Mouse (Mus musculus) stomach, embryonic 15.5 days (tissue): ENCODE data around the gene Crebbp. TPM values are rescaled to one million over a fixed set of nuclear protein-coding genes. Genes with fewer than 3 reads are reported as not detected.

Experiments used
- ATAC-seq: fragments of 200-750 bp; cut with Nextera tagmentation; 2 replicates; pipeline ENCODE4 v1.8.0; 2017; ENCODE audit warnings: low read depth, moderate number of reproducible peaks, moderate TSS enrichment; ENCODE audit not compliant: insufficient read depth, low FRiP score
- H3K27ac ChIP-seq: fragments of 300-500 bp; sonication (generic); 2 replicates; pipeline ENCODE4 v1.5.1; 2015; ENCODE audit warnings: mild to moderate bottlenecking, inconsistent platforms
- H3K27me3 ChIP-seq: fragments of 300-500 bp; sonication (generic); replicated peaks from 2 replicates; pipeline ENCODE4 v1.6.1; 2015; ENCODE audit warnings: inconsistent platforms
- H3K36me3 ChIP-seq: fragments of 300-500 bp; sonication (generic); 2 replicates; pipeline ENCODE4 v1.6.1; 2015; ENCODE audit warnings: inconsistent platforms
- H3K4me1 ChIP-seq: fragments of 300-500 bp; sonication (generic); 2 replicates; pipeline ENCODE4 v1.6.1; 2015; ENCODE audit warnings: inconsistent platforms
- H3K4me2 ChIP-seq: fragments of 300-500 bp; sonication (generic); 2 replicates; pipeline ENCODE4 v1.6.1; 2015; ENCODE audit warnings: mild to moderate bottlenecking, inconsistent platforms
- H3K4me3 ChIP-seq: fragments of 300-500 bp; sonication (generic); replicated peaks from 2 replicates; pipeline ENCODE4 v1.5.1; 2015; ENCODE audit warnings: inconsistent platforms
- H3K9ac ChIP-seq: fragments of 300-500 bp; sonication (generic); 2 replicates; pipeline ENCODE4 v1.6.1; 2015; ENCODE audit warnings: inconsistent platforms
- H3K9me3 ChIP-seq: fragments of 300-500 bp; sonication (generic); 2 replicates; pipeline ENCODE4 v1.6.1; 2016; ENCODE audit warnings: inconsistent platforms
- WGBS: fragments of 180-500 bp; shearing (Covaris S2); methylation state at CpG from one replicate; pipeline ENCODE4 v1.1.7; 2015; 5-methylcytosine and 5-hydroxymethylcytosine counted together
- polyA plus RNA-seq: library from polyadenylated mRNA; unstranded; fragments of >200 nt; fragmentation: Nextera tagmentation; extraction: Ambion mirVana; gene quantifications from 2 replicates; pipeline ENCODE4 v1.2.1, GENCODE M21; 2015

The Crebbp gene
- polyA plus RNA-seq, 1 experiment from 2014 or later, result 30.8 TPM

DNA sequence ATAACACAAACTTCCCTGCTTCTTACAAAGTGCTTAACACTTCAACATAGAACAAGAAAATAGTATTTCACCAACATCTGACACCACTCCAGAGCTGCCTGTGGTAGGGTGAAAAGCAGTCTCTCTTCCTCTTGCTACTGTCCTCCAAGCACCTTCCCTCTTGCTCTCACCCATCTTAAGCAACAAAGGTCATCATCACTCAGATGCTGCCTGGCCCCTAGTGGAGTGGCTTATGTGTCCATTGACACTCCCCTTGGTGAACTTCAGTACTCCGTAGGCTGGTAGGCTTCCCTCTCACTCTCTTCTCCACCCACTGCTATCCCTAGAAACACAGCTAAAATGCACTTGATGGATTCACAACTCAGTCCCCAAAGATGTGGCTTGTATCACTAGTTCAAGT, 3.5 kb downstream of the Crebbp start:
- Histone ChIP-seq H3K9ac (no peak overlapping the region), H3K4me1 (peaks cover 17% of the 10 kb centered on the region), H3K4me3 (no peak overlapping the region), H3K27ac (no peak overlapping the region), H3K4me2 (no peak overlapping the region), H3K36me3 (no peaks in the 10 kb centered on the region), H3K27me3 (no peaks in the 10 kb centered on the region), H3K9me3 (no peaks in the 10 kb centered on the region)
- ATAC-seq, result no peak
- WGBS, result 55% methylated on average over 1 of the region's 1 CpGs

DNA sequence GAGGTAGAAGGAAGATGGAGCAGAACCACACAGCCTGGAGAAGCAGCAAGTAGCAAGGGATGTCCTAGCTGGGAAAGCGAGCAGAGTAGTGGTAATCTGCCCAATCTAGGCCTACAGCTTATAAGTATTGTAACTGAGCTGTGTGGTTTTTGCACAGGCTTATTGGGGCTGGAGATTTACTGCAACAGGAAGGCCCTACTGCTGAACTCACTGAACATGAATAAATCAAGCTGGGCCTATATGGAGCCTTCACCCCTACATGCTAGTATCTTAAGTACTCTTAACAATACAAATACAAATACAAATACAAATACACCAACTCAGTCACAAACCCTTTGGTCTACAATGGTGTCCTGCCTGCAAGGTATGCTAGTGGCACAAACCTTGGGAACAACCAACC, 10.2 kb downstream of the Crebbp start:
- no peak for ATAC-seq
- Histone ChIP-seq H3K4me2 (no peak overlapping the region), H3K9me3 (no peaks in the 10 kb centered on the region), H3K4me1 (peaks cover 9% of the 10 kb centered on the region), H3K27me3 (no peaks in the 10 kb centered on the region), H3K4me3 (no peak overlapping the region), H3K9ac (no peak overlapping the region), H3K36me3 (no peaks in the 10 kb centered on the region), H3K27ac (no peak overlapping the region)
- WGBS, result 96% methylated on average over 1 of the region's 1 CpGs

DNA sequence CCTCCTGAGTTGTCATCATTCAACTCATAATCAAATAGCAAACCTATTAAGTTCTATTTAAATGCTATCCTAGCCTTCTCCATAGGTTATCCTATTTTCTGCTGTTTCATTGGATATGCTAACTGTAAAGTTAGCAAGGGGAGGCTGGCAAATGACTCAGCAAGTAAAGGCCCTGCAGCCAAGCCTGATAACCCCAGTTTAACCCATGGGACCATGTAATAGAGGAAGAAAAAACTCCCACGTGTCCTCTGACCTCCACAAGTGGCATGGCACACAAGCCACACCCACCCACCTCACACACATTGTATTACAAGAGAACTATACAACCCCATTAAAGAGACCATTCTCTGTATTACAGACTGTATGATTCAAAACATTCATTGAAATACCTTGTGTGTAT, 13.8 kb downstream of the Crebbp start:
- 23% methylated on average over 1 of the region's 1 CpGs for WGBS
- H3K36me3 ChIP-seq, result no peaks in the 10 kb centered on the region
- no peak overlapping the region for H3K4me2 ChIP-seq
- no peak overlapping the region for H3K27ac ChIP-seq
- H3K4me3 ChIP-seq, result no peak overlapping the region
- no peak for ATAC-seq
- H3K4me1 ChIP-seq, result peaks cover 9% of the 10 kb centered on the region
- no peak overlapping the region for H3K9ac ChIP-seq
- H3K27me3 ChIP-seq, result no peaks in the 10 kb centered on the region
- H3K9me3 ChIP-seq, result no peaks in the 10 kb centered on the region

DNA sequence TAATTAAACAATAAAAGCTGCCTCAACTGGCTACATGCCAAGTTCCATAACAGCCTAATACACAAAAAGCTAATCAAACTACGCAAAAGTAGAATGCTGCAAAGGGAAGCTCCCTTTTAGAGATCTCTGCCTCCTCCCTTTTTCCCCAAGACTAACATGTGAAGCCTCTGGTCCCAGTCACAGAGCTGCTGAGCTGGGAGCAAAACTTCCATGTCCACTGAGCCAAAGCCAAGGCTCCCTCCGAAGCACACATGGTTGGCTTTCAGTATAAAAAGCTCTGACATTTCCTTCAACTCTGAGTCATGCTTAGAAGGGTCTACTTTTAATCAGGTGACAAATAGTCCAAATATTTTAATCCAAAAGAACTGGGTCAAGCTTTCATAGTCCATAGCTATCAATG, 14.2 kb downstream of the Crebbp start:
- Histone ChIP-seq H3K4me1 (peaks cover 9% of the 10 kb centered on the region), H3K9ac (no peak overlapping the region), H3K4me2 (no peak overlapping the region), H3K4me3 (no peak overlapping the region), H3K36me3 (no peaks in the 10 kb centered on the region), H3K27me3 (no peaks in the 10 kb centered on the region), H3K9me3 (no peaks in the 10 kb centered on the region), H3K27ac (no peak overlapping the region)
- 48% methylated on average over 2 of the region's 2 CpGs for WGBS
- ATAC-seq, result no peak

DNA sequence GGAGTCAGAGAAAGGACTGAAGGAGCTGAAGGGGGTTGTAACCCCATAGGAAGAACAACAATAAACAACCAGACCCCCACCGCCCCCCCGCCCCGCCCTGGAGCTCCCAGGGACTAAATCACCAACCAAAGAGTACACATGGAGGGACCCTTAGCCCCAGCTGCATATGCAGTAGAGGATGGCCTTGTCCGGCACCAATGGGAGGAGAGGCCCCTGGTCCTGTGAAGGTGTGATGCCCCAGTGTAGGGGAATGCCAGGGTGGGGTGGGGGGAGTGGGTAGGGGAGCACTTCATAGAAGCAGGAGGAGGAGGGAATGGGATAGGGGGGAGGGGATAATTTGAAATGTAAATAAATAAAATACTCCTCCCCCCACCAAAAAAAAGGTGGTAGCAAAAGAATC, 15.8 kb downstream of the Crebbp start:
- no peak overlapping the region for H3K27ac ChIP-seq
- no peak for ATAC-seq
- H3K27me3 ChIP-seq, result no peaks in the 10 kb centered on the region
- no peak overlapping the region for H3K4me3 ChIP-seq
- no peak overlapping the region for H3K9ac ChIP-seq
- H3K36me3 ChIP-seq, result no peaks in the 10 kb centered on the region
- WGBS, result 91% methylated on average over 4 of the region's 4 CpGs
- peaks cover 9% of the 10 kb centered on the region for H3K4me1 ChIP-seq
- H3K4me2 ChIP-seq, result no peak overlapping the region
- H3K9me3 ChIP-seq, result no peaks in the 10 kb centered on the region

DNA sequence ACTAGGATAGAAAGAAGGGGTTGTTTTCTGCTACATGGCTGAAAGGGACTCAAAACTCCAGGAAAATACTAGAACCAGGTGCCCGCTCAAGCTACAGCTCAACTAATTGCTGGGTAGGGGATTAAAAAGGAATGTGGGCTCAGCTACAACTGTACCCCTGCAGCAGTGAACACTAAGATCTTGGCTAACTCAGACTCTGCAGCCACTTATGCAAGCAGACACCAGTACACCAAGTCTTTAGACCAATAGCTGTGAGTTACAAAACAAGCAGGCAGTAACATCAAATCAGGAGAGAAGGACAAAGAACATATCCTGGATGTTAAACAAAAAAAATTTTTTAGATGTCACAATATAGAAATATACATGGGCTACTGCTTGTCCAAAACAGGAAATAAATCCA, 23.6 kb downstream of the Crebbp start:
- Histone ChIP-seq H3K27me3 (no peaks in the 10 kb centered on the region), H3K4me3 (no peak overlapping the region), H3K4me2 (no peak overlapping the region), H3K27ac (no peak overlapping the region), H3K4me1 (0 out of 2 replicates have a peak, but pooled peaks cover 3% of the 10 kb centered on the region), H3K36me3 (no peaks in the 10 kb centered on the region), H3K9ac (no peak overlapping the region), H3K9me3 (no peaks in the 10 kb centered on the region)
- no peak for ATAC-seq
- 91% methylated on average over 1 of the region's 1 CpGs for WGBS

- WGBS, result 95% methylated on average over 3 of the region's 3 CpGs
- H3K27ac ChIP-seq, result no peak overlapping the region
- H3K9me3 ChIP-seq, result no peaks in the 10 kb centered on the region
- no peak overlapping the region for H3K9ac ChIP-seq
- no peak overlapping the region for H3K4me3 ChIP-seq
- H3K4me2 ChIP-seq, result no peak overlapping the region
- ATAC-seq, result no peak
- H3K4me1 ChIP-seq, result no peaks in the 10 kb centered on the region
- H3K27me3 ChIP-seq, result no peaks in the 10 kb centered on the region
- peaks cover 17% of the 10 kb centered on the region; the same call in 1 of the 2 replicates for H3K36me3 ChIP-seq
Measured at GRCm38 (mm10) chr16:4175134-4175533, 38.7 kb downstream of the Crebbp start.

GRCm38 (mm10) chr16:4169530-4169929, 44.3 kb downstream of the Crebbp start:
- Histone ChIP-seq H3K27me3 (no peaks in the 10 kb centered on the region), H3K4me2 (no peak overlapping the region), H3K36me3 (peaks cover 11% of the 10 kb centered on the region), H3K9me3 (no peaks in the 10 kb centered on the region), H3K4me3 (no peak overlapping the region), H3K9ac (no peak overlapping the region), H3K27ac (no peak overlapping the region), H3K4me1 (no peaks in the 10 kb centered on the region)
- WGBS, result 81% methylated on average over 3 of the region's 3 CpGs
- ATAC-seq, result no peak

DNA sequence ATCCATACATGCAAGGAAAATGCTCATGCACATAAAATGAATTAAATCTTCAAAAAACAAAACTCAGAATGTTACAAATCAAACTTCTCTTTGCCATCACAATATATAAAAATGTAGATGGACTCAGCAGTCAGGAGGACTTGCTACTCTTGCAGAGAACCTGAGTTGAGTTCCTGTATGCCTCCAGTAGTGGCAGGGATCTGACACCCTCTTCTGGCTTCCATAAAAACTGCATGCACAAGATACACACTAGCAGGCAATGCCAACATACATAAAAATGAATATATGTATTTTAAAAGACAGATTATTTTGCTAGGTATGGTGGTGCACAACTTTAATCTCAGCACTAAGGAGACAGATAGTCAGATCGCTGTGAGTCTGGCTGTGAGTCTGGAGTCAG, 45.3 kb downstream of the Crebbp start:
- Histone ChIP-seq H3K9ac (no peak overlapping the region), H3K4me1 (no peaks in the 10 kb centered on the region), H3K36me3 (peaks cover 11% of the 10 kb centered on the region), H3K27ac (no peak overlapping the region), H3K9me3 (no peaks in the 10 kb centered on the region), H3K4me2 (no peak overlapping the region), H3K4me3 (no peak overlapping the region), H3K27me3 (no peaks in the 10 kb centered on the region)
- WGBS, result 96% methylated on average over 1 of the region's 1 CpGs
- ATAC-seq, result no peak

DNA sequence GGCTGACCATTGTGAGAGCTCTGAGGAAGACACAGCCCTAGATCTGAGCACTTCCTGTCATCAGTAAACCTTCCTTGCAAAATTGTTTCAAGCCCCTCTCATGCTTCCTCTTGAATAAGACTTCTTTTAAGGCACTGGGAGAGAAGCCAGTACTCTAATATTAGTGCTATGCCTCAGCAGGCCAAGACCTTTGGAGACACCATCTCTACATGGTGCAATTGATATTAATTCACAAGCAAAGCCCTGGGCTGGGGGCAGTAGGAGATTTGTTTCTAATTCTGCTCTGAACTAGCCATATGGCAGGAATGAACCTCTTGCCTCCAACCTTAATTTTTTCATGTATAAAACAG, 52.9 kb downstream of the Crebbp start:
- no peak for ATAC-seq
- Histone ChIP-seq H3K27ac (peak overlapping the region; percentile 3; the same call in 1 of the 2 replicates), H3K4me3 (no peak overlapping the region), H3K4me1 (0 out of 2 replicates have a peak, but pooled peaks cover 6% of the 10 kb centered on the region), H3K36me3 (no peaks in the 10 kb centered on the region), H3K9ac (no peak overlapping the region), H3K9me3 (no peaks in the 10 kb centered on the region), H3K27me3 (no peaks in the 10 kb centered on the region), H3K4me2 (no peak overlapping the region)

- Histone ChIP-seq H3K36me3 (no peaks in the 10 kb centered on the region), H3K27ac (no peak overlapping the region)
- 83% methylated on average over 4 of the region's 4 CpGs for WGBS
Measured at GRCm38 (mm10) chr16:4160246-4160897, 53.4 kb downstream of the Crebbp start.

DNA sequence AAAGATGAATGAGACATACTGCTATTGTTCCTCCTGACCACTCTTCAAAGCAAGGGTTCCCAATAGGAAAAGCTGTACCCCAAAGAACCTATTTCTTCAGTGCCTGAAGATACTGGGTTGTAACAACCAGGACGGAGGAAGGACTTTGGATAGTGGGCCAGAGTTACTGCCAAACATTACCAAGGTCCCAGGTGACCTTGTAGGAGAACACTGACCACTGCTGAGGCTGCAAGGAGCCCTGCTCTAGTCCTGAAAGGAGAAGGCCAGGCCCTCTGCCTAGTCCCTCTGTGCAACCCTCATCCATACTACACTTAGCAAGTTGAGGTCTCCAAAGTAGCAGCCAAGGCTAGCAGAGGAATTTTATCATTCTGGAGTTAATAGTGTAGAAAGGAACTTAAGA, 60.7 kb downstream of the Crebbp start:
- Histone ChIP-seq H3K4me2 (no peak overlapping the region), H3K27me3 (no peaks in the 10 kb centered on the region), H3K4me3 (no peak overlapping the region), H3K9ac (no peak overlapping the region), H3K4me1 (no peaks in the 10 kb centered on the region), H3K36me3 (peaks cover 7% of the 10 kb centered on the region; the same call in 1 of the 2 replicates), H3K27ac (no peak overlapping the region), H3K9me3 (no peaks in the 10 kb centered on the region)
- ATAC-seq, result no peak
- 93% methylated on average over 1 of the region's 1 CpGs for WGBS

More at GRCm38 (mm10) chr16:4160246-4160897, 53.4 kb downstream of the Crebbp start:
- Histone ChIP-seq H3K4me3 (no peak overlapping the region), H3K4me1 (0 out of 2 replicates have a peak, but pooled peaks cover 6% of the 10 kb centered on the region), H3K9ac (no peak overlapping the region), H3K4me2 (no peak overlapping the region), H3K9me3 (no peaks in the 10 kb centered on the region), H3K27me3 (no peaks in the 10 kb centered on the region)
- no peak for ATAC-seq

DNA sequence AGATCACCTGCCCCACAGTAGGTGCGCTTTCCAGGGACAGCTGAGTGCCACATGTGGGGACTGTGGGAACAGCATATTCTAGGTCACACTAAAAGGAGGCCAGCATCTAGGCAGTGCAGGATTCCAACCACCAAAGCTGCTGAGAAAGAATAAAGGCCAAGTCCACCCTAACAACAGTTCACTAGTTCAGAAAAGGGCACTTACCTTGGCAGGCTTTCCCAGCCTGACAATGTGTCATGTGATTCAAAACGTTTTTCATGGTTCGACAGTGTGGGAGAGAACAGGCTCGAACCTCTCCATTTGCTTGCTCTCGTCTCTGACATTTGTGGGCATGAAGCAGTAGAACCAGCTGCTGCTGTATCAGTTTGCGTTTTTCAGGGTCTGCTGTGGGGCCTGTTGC, 75.3 kb downstream of the Crebbp start:
- no peaks in the 10 kb centered on the region for H3K27me3 ChIP-seq
- ATAC-seq, result no peak
- 70% methylated on average over 6 of the region's 6 CpGs for WGBS
- H3K27ac ChIP-seq, result no peak overlapping the region
- no peaks in the 10 kb centered on the region for H3K4me1 ChIP-seq
- H3K4me2 ChIP-seq, result no peak overlapping the region
- H3K4me3 ChIP-seq, result no peak overlapping the region
- no peaks in the 10 kb centered on the region for H3K9me3 ChIP-seq
- H3K36me3 ChIP-seq, result peaks cover 16% of the 10 kb centered on the region; the same call in 1 of the 2 replicates
- no peak overlapping the region for H3K9ac ChIP-seq
